7 mouse cellular contexts compared by ENCODE assay signal in the genomic region with DNA sequence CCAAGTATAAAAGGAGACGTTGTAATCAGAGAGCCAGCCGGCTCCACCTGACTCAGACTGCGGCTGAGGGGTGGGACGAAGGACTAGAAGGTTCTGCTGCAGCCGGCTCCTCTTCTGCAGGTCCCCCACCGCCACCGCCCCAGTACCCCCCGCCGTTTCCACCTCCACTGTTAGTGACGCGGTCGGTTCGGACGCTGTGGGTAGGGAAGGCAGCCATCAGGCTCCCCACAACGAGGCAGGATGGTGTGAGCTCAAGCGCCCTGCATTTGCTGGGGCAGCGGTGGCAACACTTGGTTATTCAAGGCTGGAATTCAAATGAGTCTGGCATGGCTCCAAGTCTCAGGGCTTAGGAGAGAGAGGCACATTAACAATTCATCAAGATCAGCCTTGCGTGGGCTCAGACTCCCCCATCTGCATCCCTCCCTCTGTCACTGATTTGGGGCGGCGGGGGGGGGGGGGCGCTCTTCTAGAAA.
A peak's percentile ranks its signal among the peaks of the same experiment; 100 is the strongest.
DNase-seq lines count a peak whose midpoint lies in the region; ATAC-seq and TF ChIP-seq lines count a peak whose summit lies in the region.

No protein-coding gene starts in this region.

- peak; percentile 91 for ATAC-seq in forebrain, embryonic 12.5 days (ENCODE audit: low FRiP score)
- peak; percentile 88 for ATAC-seq in hindbrain, embryonic 11.5 days (ENCODE audit: low FRiP score)

- peak overlapping the region; percentile 83 for H3K4me2 ChIP-seq in forebrain, embryonic 12.5 days
- H3K4me2 ChIP-seq in hindbrain, embryonic 11.5 days (replicated peaks; ENCODE audit: low read depth, low read length): peak overlapping the region; percentile 53

- H3K4me3 ChIP-seq in brown adipose tissue, adult 24 weeks (ENCODE audit: insufficient read depth, low read depth, low read length): 0 out of 2 replicates have a peak overlapping the region, but pooled peaks have one; percentile 11
- peak overlapping the region; percentile 41 for H3K4me3 ChIP-seq in forebrain, embryonic 12.5 days (replicated peaks)
- H3K4me3 ChIP-seq in hindbrain, embryonic 11.5 days (ENCODE audit: low read depth, low read length): peak overlapping the region; percentile 29
- peak overlapping the region; percentile 36 for H3K4me3 ChIP-seq in lung, adult 2 months (replicated peaks; ENCODE audit: extremely low read depth, low read depth, low read length)

- 0% methylated on average over 21 of the region's 21 CpGs for WGBS in forebrain, embryonic 12.5 days
- WGBS in hindbrain, embryonic 11.5 days: 1% methylated on average over 19 of the region's 21 CpGs
- WGBS in lung, adult 2 months: under 1% methylated on average over 21 of the region's 21 CpGs

- TF ChIP-seq POLR2A in lung, adult 2 months (IDR thresholded peaks at IDR 0.05; ENCODE audit: borderline replicate concordance, extremely low read depth, low read depth, low read length): no peak

- H3K4me1 ChIP-seq in brown adipose tissue, adult 24 weeks (ENCODE audit: control insufficient read depth, insufficient read depth, insufficient read length, low read length): no peaks in the 10 kb centered on the region; the same call in 1 of the 2 replicates
- H3K4me1 ChIP-seq in forebrain, embryonic 12.5 days: peaks cover 24% of the 10 kb centered on the region
- H3K4me1 ChIP-seq in hindbrain, embryonic 11.5 days (replicated peaks; ENCODE audit: control insufficient read depth, insufficient read depth, low read length): peaks cover 3% of the 10 kb centered on the region
- peaks cover 3% of the 10 kb centered on the region; the same call in 1 of the 2 replicates for H3K4me1 ChIP-seq in lung, adult 2 months (ENCODE audit: control insufficient read depth, insufficient read depth, low read length)

- H3K9ac ChIP-seq in forebrain, embryonic 12.5 days: peak overlapping the region; percentile 63
- peak overlapping the region; percentile 49; the same call in 1 of the 2 replicates for H3K9ac ChIP-seq in hindbrain, embryonic 11.5 days (ENCODE audit: low read depth, low read length)

- peak; percentile 43 for DNase-seq in NIH3T3 (ENCODE audit: low read depth)
- peak; percentile 88 for DNase-seq in hindbrain, embryonic 11.5 days (ENCODE audit: low spot score)
- peak; percentile 48 for DNase-seq in layer of hippocampus, adult 9-10 months (ENCODE audit: low spot score)
- peak; percentile 21 for DNase-seq in lung, adult 2 months
- peak; percentile 49 for DNase-seq in ovary, postnatal 36 days (ENCODE audit: low spot score)

- no peak overlapping the region for H3K27ac ChIP-seq in brown adipose tissue, adult 24 weeks (replicated peaks; ENCODE audit: low read depth, low read length)
- peak overlapping the region; percentile 91 for H3K27ac ChIP-seq in forebrain, embryonic 12.5 days
- H3K27ac ChIP-seq in hindbrain, embryonic 11.5 days (ENCODE audit: low read depth, low read length): peak overlapping the region; percentile 37

- H3K36me3 ChIP-seq in forebrain, embryonic 12.5 days (replicated peaks): no peaks in the 10 kb centered on the region
- no peaks in the 10 kb centered on the region for H3K36me3 ChIP-seq in hindbrain, embryonic 11.5 days (ENCODE audit: control insufficient read depth, insufficient read depth, low read length)

- TF ChIP-seq CTCF in lung, adult 2 months (IDR thresholded peaks at IDR 0.05; ENCODE audit: insufficient read depth, low read length): no peak

- H3K27me3 ChIP-seq in forebrain, embryonic 12.5 days: peaks cover 7% of the 10 kb centered on the region; the same call in 1 of the 2 replicates
- H3K27me3 ChIP-seq in hindbrain, embryonic 11.5 days (ENCODE audit: control insufficient read depth, insufficient read depth, low read length): no peaks in the 10 kb centered on the region

- H3K9me3 ChIP-seq in forebrain, embryonic 12.5 days: no peaks in the 10 kb centered on the region
- H3K9me3 ChIP-seq in hindbrain, embryonic 11.5 days (ENCODE audit: control insufficient read depth, low read length): no peaks in the 10 kb centered on the region

Comparison
In these comparisons a context has a peak if more than half of its experiments do, and no peak if none do; other contexts are left out.
1. DNase-seq: peak in every context shown above with its lines; median percentile 88 in hindbrain, embryonic 11.5 days; 49 in ovary, postnatal 36 days; 48 in layer of hippocampus, adult 9-10 months; 43 in NIH3T3; 21 in lung, adult 2 months.